Mouse (Mus musculus): Measurements from ENCODE around the gene Tcp11x2. TPM values are rescaled to one million over a fixed set of nuclear protein-coding genes. Genes with fewer than 3 reads are reported as not detected.

Tcp11x2 gene
- total RNA-seq (2021): not detected
- long read RNA-seq, experiment 1: 0 reads
- long read RNA-seq, experiment 2: 0 reads

DNA sequence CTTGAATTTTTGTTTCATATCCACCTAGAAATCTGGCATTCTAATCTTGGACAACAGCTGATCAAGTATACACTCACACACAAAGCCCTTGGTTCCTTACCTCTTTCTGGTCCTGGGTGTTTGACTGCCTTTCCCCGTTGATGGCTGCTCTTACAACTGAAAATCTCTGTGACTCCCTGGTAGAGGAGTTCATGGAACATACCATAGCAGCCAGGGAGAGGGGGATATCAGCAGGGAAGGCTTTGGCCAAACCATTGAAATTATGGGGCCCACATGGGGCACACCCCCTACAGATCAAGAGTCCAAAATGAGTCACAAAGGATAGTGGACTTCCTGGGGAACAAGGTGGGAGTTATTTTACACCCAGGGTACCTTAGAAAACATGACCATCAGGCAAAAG lies at the start of gene Tcp11x2:
Gene Tcp11x2, minus strand, starts transcription at position 158 of the 400 bp plus-strand sequence.
- DNase-seq (ENCODE audit: low spot score in 2 of 2): no peak

DNA sequence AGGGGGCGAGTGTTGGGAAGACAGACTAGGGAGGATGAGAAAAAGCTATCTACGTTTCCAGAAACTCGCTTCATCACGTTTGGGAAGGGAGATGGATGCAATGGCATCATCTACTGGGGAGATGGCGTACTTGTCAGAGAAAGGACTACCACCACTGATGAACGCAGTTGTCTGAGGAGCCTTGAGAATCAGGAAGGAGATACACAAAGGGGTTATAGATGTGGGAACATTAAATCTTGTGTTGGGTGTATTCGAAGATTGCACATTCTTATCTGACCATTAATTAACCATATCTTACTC lies 49.4 kb upstream of the Tcp11x2 start:
- DNase-seq (ENCODE audit: low spot score in 2 of 2): peak in 1 of 2 experiments; percentile 5

DNA sequence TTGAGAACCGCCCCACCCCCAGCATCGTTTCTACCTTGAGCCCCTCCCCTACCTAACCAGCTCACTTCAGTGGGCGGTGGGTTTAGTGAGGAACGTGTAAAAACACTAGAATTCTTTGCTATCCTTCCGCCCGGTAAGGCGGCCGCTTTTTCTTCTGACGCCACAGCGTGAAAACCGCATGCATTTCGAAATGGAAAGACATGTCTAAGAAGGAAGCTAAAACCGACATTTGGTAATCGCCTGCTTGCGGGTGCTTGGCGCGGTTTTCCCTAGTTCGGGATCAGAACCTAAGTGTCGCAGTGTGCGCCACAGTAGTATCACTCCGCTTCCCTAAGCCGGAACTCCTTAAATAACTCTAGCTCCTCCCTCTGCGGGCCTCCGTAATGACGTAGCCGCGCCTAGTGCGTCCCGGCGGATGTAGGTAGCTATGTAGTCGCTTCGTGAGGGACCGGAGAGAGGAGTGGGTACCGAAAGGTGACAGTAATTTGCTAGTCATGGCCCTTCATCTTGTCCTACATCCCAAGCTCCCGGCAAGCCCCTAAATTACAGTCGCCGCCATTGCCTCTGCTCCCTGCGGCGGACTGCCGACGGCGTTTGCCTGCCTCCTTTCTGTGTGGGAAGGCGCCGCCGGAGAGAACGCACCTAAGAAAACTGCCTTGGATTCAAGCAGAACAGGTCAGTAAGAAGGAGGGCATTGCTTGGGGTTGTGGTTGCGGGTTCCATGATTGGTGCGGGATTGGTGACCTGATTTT lies 48.9 kb upstream of the Tcp11x2 start, which contains the start of the genes Armcx5 and Gprasp1:
Gene Armcx5, plus strand, starts transcription at position 430 of the 752 bp plus-strand sequence.
Gene Gprasp1, plus strand, starts transcription at position 430 of the 752 bp plus-strand sequence.
- peak; percentile 87 to 91 for DNase-seq (ENCODE audit: low spot score in 2 of 2)

DNA sequence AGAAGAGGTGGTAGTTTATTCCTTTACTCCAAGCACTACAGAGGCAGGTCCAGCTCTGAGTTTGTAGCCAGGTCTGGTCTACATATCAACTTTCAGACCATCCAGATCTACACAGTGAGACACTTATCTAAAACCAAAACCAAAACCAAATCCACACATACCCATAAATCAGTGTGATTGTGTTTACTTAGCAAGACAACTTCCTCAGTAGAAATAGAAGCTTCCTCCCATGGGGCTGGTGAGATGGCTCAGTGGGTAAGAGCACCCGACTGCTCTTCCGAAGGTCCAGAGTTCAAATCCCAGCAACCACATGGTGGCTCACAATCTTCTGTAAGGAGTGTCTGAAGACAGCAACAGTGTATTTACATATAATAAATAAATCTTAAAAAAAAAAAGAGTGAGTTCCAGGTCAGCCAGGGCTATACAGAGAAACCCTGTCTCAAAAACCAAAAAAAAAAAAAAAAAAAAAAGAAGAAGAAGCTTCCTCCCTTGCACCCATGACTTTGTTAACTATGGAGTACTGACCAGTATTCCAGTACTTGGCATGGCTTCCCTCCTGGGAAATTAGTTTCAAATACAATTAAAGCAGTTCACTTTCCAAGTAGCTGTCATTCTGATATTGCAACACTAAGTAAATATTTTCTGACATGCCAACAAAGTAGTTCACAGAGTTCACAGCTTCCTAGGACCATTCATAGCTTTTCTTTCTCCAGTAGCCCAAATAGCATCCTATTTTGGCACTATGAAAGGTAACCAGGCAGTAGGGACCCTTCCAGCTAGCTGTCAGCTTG lies 45.3 kb upstream of the Tcp11x2 start:
- no peak for DNase-seq (ENCODE audit: low spot score in 2 of 2)

DNA sequence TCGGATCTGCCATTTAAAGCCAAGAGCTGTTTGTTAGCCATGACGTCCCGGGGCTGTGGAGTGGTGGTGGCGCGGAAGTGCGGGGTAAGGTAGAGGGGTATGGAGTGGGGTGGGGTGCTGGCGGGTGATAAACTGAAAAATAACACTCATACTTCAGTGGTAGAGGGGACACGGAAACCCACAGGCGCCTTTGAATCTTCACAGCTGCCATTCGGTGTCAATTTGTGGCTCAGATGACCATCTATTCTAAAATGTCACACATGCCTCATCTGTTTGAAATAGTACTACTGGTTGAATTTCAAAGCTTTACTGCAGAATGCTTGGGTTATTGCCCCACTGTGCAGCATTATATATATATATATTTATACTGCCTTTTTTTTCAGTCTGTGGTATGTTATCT lies 31.6 kb upstream of the Tcp11x2 start, which contains the start of gene Tmsb15a:
Gene Tmsb15a, minus strand, starts transcription at position 101 of the 400 bp plus-strand sequence.
- DNase-seq (ENCODE audit: low spot score in 2 of 2): no peak

DNA sequence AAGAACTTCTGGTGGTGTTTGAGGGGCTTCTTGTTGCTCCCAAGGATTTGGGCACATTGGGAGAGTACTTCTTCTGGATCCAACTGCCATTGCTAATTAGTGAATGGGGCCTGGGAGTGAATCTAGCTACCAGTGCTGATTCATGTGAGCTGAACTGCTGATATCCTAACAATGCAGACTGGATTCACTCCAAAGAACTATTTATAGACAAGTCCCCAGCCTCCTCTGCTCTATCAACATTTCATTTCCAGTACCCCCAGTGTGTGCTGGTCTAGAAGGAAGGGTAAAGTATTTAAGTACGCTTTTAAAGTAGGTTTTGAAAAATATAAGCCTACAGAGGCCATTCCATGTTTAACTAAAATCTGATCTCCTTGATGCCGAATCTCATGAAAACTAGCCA lies 19.3 kb upstream of the Tcp11x2 start:
- no peak for DNase-seq (ENCODE audit: low spot score in 2 of 2)

DNA sequence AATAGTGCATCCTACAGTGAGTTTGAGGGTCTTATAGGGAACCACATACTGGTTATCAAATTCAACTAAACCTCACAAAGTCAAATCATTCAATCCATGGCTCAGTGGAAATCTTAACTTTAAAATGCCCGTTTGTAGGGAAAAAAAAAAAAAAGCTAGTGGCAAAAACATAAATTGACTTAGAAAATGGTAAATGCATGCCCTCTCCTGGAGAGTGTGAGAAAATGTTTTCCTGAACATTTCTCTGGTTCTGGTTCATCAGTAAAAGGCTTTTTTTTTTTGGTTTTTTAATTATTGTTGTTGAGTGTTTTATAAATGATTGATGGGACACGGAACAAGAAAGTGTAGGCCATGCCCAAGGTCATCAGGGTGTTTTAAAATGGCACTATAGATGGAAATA lies 10.8 kb upstream of the Tcp11x2 start:
- DNase-seq (ENCODE audit: low spot score in 2 of 2): no peak

DNA sequence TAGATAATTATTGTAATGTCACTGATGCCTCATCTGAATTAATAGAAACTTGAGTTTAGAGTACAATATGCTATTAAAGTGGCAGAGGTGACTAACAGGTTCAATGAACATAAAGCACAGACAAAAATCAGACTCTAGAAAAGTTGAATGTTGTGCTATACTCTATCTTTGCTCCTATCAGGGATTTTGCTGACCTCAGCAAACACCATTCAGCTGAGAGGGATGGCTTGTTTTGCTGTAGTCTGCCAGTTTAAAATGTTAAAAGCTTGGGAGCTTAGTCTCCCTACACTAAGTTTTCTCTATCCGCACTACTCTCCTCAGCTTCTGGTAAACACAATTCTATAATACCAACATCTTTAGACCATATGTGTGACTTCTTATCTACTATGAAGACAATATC lies 9.5 kb upstream of the Tcp11x2 start:
- DNase-seq (ENCODE audit: low spot score in 2 of 2): no peak

DNA sequence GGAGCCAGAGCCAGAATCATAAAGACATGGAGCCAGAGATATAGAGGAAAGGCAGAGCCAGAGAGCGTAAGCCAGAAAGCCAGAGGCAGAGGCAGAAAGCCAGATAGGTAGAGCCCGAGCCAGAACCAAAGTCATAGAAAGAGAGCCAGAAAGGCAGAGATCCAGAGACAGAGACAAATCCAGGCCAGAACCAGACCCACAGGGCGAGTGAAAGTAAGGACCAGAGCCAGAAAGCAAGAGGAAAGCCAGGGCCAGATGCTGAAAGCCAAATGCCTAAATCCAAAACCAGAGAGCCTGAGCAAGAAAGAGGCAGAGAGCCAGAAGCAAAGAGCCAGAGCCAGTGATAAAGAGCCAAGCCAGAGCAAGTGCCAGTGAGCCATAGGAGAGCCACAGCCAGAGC lies 5.8 kb downstream of the Tcp11x2 start:
- DNase-seq (ENCODE audit: low spot score in 2 of 2): no peak

DNA sequence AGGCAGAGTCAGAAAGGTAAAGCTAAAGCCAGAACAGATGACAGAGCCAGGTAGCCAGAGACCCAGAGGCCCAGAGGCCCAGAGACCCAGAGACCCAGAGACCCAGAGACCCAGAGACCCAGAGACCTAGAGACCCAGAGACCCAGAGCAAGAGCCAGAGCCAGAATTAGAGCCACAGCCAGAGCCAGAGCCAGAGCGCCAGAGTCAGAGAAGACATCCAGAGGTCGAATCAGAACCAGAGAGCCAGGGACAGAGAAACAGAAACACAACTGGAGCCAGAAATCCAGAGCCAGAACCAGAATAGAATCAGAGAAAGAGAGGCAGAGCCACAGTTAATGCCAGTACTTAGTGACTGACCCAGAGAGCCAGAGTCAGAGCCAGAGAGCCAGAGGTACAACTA lies 11.7 kb downstream of the Tcp11x2 start:
- no peak for DNase-seq (ENCODE audit: low spot score in 2 of 2)

DNA sequence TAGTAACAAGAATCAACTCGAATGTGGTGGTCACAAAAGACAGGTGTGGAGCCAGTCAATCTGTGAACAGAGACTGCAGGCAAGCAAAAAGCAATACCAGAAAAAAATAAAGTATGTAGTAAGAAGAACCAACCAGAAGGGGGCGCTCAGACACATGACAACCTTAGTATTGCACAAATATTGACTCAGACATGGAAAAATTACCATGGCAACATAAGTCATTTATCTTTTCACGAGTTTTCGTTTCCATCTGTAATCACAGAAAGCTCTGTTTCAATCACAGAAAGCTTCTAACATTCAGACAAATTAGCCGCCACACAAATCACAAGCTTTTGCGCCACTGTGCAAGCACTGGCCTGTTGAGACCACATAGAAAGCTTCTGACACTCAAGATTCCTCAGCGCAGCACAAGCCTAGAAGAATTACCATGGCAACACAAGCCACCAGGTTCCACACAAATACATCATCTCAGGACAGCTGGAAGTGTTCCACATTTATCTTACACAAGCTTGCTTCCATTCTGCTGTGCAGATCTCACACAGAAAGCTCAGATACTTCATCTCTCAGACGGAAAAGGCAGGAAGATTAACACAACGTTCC lies 41.3 kb downstream of the Tcp11x2 start:
- DNase-seq (ENCODE audit: low spot score in 2 of 2): peak in 1 of 2 experiments; percentile 31

DNA sequence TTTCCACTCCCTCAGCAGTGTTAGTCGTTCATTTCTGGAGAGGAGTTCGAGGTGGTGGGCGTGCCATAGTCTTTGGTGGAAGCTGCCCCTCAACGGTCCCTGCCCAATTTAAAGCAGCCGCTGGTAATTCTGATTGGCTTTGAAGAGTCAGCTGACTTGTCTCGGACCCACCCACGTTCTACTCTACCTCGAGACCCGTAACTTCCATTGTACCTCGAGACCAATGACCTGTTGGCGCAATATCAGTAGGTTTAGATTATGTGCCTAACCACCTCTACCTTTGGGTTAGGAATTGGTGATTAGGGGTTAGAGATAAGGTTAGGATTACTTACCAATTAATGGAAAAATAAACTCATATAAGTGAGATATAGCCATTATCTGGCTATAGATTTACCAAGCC lies 66.0 kb downstream of the Tcp11x2 start, which contains the start of gene Prame:
Gene Prame, minus strand, starts transcription at position 101 of the 400 bp plus-strand sequence.
- no peak for DNase-seq (ENCODE audit: low spot score in 2 of 2)

Other genes with a start within 250 kb of the Tcp11x2 start
- not detected for gene AV320801, start 199.2 kb downstream of the Tcp11x2 start, total RNA-seq (2021)
- 1 to 10 TPM; 4.2 to 4.7 TPM for gene Nxf7, start 95.0 kb downstream of the Tcp11x2 start, total RNA-seq (2021)
- gene Prame, start 66.1 kb downstream of the Tcp11x2 start, total RNA-seq (2021): not detected
- gene Tmsb15a, start 31.5 kb upstream of the Tcp11x2 start, total RNA-seq (2021): not detected
- 10 to 100 TPM; 30.0 to 32.9 TPM for gene Armcx5, start 48.9 kb upstream of the Tcp11x2 start, total RNA-seq (2021)
- gene Gprasp1, start 48.9 kb upstream of the Tcp11x2 start, total RNA-seq (2021): 100 to 1,000 TPM; 340 to 388 TPM
- 10 to 100 TPM; 62.7 to 64.4 TPM for gene Bhlhb9, start 103.8 kb upstream of the Tcp11x2 start, total RNA-seq (2021)
- gene Gprasp2, start 145.2 kb upstream of the Tcp11x2 start, total RNA-seq (2021): 100 to 1,000 TPM; 198 to 207 TPM

Measured in left cerebral cortex, adult 18-20 months (tissue).